Mouse (Mus musculus) G1E (cell line): ENCODE results near the gene Kcnk12. TPM values are rescaled to one million over a fixed set of nuclear protein-coding genes. Genes with fewer than 3 reads are reported as not detected.

ENCODE experiments used
- ATAC-seq: 2 replicates; pipeline ENCODE4 v1.8.0; 2016; ENCODE audit warnings: mild to moderate bottlenecking; ENCODE audit not compliant: insufficient number of reproducible peaks, poor library complexity, low FRiP score, severe bottlenecking; ENCODE audit errors: extremely low read depth
- DNase-seq: peaks from one replicate; pipeline ENCODE4 v3.0.0; 2012; ENCODE audit warnings: low spot score
- H3K27me3 ChIP-seq: 2 replicates; pipeline ENCODE4 v1.6.1; 2012; ENCODE audit warnings: mild to moderate bottlenecking, low read length, inconsistent platforms; ENCODE audit not compliant: insufficient read depth
- H3K36me3 ChIP-seq: replicated peaks from 2 replicates; pipeline ENCODE3; 2012; ENCODE audit warnings: mild to moderate bottlenecking, inconsistent platforms
- H3K4me1 ChIP-seq: 2 replicates; pipeline ENCODE4 v1.6.1; 2012; ENCODE audit warnings: low read depth, low read length, inconsistent platforms, mixed read lengths; ENCODE audit not compliant: insufficient read depth
- H3K4me3 ChIP-seq: 2 replicates; pipeline ENCODE4 v1.5.1; 2012; ENCODE audit warnings: low read depth, mild to moderate bottlenecking, inconsistent platforms, low read length, moderate library complexity, mixed read lengths
- H3K9me3 ChIP-seq: replicated peaks from 2 replicates; pipeline ENCODE4 v1.6.1; 2012; ENCODE audit warnings: inconsistent platforms
- CTCF ChIP-seq: IDR thresholded peaks from 2 replicates; pipeline ENCODE4 v1.5.1; 2012; ENCODE audit warnings: low read depth, low read length, inconsistent platforms, mixed read lengths
- GATA1 ChIP-seq: IDR thresholded peaks from 2 replicates; pipeline ENCODE4 v1.6.1; 2012; ENCODE audit warnings: borderline replicate concordance, low read length, inconsistent platforms, mixed read lengths
- GATA2 ChIP-seq: IDR thresholded peaks from 2 replicates; pipeline ENCODE4 v1.6.1; 2012; ENCODE audit warnings: low read depth, low read length, inconsistent platforms, borderline replicate concordance
- POLR2AphosphoS5 ChIP-seq: IDR thresholded peaks from 2 replicates; pipeline ENCODE4 v1.6.1; 2012; ENCODE audit warnings: low read depth, low read length, inconsistent platforms; ENCODE audit not compliant: insufficient replicate concordance
- TAL1 ChIP-seq: conservative IDR thresholded peaks from 2 replicates; pipeline ENCODE4 v1.6.1; 2012; ENCODE audit warnings: low read depth, low read length, inconsistent platforms, mixed read lengths
- polyA plus RNA-seq: library from polyadenylated mRNA; stranded (reverse); fragments of >175 nt; gene quantifications from 2 replicates; pipeline ENCODE4 v1.2.3, GENCODE M21; 2012
- total RNA-seq, 2 experiments: library from RNA; stranded (forward) in 1 of 2; stranded (reverse) in 1 of 2; fragments of 200-1000 nt in 1 of 2; fragments of >200 nt in 1 of 2; fragmentation: Nextera tagmentation in 1 of 2; gene quantifications; 2 replicates each; pipeline ENCODE4 v1.2.3; 2014 to 2017

Kcnk12 gene
- total and polyA plus RNA-seq, 3 experiments = not detected

DNA sequence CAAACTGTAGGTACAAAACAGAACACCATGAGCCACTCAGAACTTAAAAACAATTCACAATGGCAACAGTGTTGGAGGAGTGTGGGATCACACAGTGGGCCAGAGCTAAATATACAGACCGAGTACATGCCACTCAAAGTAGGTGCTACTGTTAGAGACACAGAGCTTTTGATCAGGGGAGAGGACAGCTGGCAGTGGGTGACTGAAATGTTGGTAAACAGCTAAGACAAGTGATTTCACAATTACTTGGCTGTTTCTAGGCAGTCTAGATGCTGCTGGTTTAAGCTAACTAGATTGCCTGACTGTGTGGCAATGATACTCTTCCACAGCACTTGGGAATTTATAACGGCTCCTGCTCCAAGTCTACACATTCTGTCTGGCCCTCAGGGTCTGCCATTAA lies 17.6 kb downstream of the Kcnk12 start:
- Histone ChIP-seq H3K4me3 (no peak overlapping the region), H3K9me3 (peaks cover 14% of the 10 kb centered on the region), H3K4me1 (no peaks in the 10 kb centered on the region), H3K27me3 (no peaks in the 10 kb centered on the region), H3K36me3 (no peaks in the 10 kb centered on the region)
- ATAC-seq (no peak), DNase-seq (no peak)
- TF ChIP-seq CTCF (no peak), GATA1 (no peak), TAL1 (no peak), POLR2AphosphoS5 (no peak), GATA2 (no peak)

GRCm38 (mm10) chr17:87774982-87775381 lies 22.8 kb downstream of the Kcnk12 start:
- no peak overlapping the region for H3K4me3 ChIP-seq
- peaks cover 6% of the 10 kb centered on the region for H3K9me3 ChIP-seq
- no peak for TF ChIP-seq POLR2AphosphoS5
- no peak for TF ChIP-seq CTCF
- no peaks in the 10 kb centered on the region for H3K4me1 ChIP-seq
- DNase-seq = no peak
- H3K36me3 ChIP-seq = no peaks in the 10 kb centered on the region
- ATAC-seq = no peak
- H3K27me3 ChIP-seq = no peaks in the 10 kb centered on the region

DNA sequence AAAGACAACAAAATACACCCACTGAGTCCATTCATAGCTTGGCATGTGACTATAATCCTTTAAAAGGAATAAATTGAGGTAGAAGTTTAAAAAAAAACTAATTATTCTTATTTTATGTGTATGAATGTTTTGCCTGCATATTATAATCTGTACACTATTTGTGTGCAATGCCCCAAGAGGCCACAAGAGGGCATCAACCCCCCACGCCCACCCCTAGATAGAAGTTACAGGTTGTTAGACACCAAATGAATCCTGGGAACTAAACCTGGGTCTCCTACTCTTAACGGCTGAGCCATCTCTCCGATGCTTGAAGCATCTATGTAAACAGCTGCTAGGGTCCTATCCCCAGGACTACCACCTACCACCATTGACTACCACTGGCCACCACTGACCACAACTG lies 24.6 kb downstream of the Kcnk12 start:
- peaks cover 6% of the 10 kb centered on the region for H3K9me3 ChIP-seq
- TF ChIP-seq GATA1 = no peak
- no peak for TF ChIP-seq TAL1
- TF ChIP-seq CTCF = no peak
- TF ChIP-seq GATA2 = no peak
- no peak for TF ChIP-seq POLR2AphosphoS5
- no peaks in the 10 kb centered on the region for H3K36me3 ChIP-seq
- no peak overlapping the region for H3K4me3 ChIP-seq
- no peaks in the 10 kb centered on the region for H3K4me1 ChIP-seq
- no peaks in the 10 kb centered on the region for H3K27me3 ChIP-seq
- ATAC-seq (no peak), DNase-seq (no peak)

DNA sequence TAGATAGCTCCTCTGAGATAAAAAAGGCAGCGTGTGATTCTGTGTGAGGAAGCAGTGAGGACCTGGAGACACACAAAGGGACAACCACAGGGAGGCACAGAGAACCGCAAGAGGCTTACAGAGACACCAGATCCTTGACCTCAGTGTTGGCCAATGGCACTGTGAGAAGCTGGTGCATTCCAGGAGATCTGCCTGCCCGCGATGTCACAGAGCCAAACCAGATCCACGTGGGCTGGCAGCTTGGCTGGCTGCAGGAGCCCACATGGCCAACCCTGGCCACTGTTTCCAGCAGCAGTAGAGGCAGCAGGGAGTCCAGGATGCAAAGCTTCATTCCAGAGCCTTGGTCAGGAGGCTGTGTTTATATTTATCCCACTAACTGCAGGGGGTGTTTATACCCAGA lies 27.0 kb downstream of the Kcnk12 start:
- H3K4me1 ChIP-seq = no peaks in the 10 kb centered on the region
- no peak overlapping the region for H3K4me3 ChIP-seq
- ATAC-seq (no peak), DNase-seq (no peak)
- TF ChIP-seq POLR2AphosphoS5 (no peak), GATA1 (no peak), CTCF (no peak), GATA2 (no peak), TAL1 (no peak)
- H3K27me3 ChIP-seq = no peaks in the 10 kb centered on the region
- no peaks in the 10 kb centered on the region for H3K36me3 ChIP-seq
- peaks cover 12% of the 10 kb centered on the region for H3K9me3 ChIP-seq

GRCm38 (mm10) chr17:87766888-87767287 lies 30.9 kb downstream of the Kcnk12 start:
- no peak for DNase-seq
- H3K36me3 ChIP-seq = no peaks in the 10 kb centered on the region
- ATAC-seq = no peak
- TF ChIP-seq CTCF (no peak), POLR2AphosphoS5 (no peak), GATA2 (no peak), GATA1 (no peak), TAL1 (no peak)
- H3K9me3 ChIP-seq = peaks cover 14% of the 10 kb centered on the region
- H3K4me3 ChIP-seq = no peak overlapping the region
- no peaks in the 10 kb centered on the region for H3K4me1 ChIP-seq
- no peaks in the 10 kb centered on the region for H3K27me3 ChIP-seq

GRCm38 (mm10) chr17:87765031-87765430 lies 32.8 kb downstream of the Kcnk12 start:
- no peaks in the 10 kb centered on the region for H3K36me3 ChIP-seq
- peaks cover 14% of the 10 kb centered on the region for H3K9me3 ChIP-seq
- no peaks in the 10 kb centered on the region for H3K4me1 ChIP-seq
- no peak for ATAC-seq
- TF ChIP-seq GATA2 (no peak), TAL1 (no peak), GATA1 (no peak), CTCF (no peak), POLR2AphosphoS5 (no peak)
- no peak for DNase-seq
- no peaks in the 10 kb centered on the region for H3K27me3 ChIP-seq
- H3K4me3 ChIP-seq = no peak overlapping the region

- H3K27me3 ChIP-seq = no peaks in the 10 kb centered on the region
- peaks cover 17% of the 10 kb centered on the region for H3K9me3 ChIP-seq
- H3K36me3 ChIP-seq = no peaks in the 10 kb centered on the region
- no peak for TF ChIP-seq GATA2
- TF ChIP-seq POLR2AphosphoS5 = no peak
- no peak for TF ChIP-seq GATA1
- DNase-seq = no peak
- no peaks in the 10 kb centered on the region for H3K4me1 ChIP-seq
- no peak for ATAC-seq
- no peak overlapping the region for H3K4me3 ChIP-seq
These were observed 34.6 kb downstream of the Kcnk12 start for GRCm38 (mm10) chr17:87763146-87763545.
